21 mouse cellular contexts compared by ENCODE assay signal in genomic region chr7:140998853-140999700, GRCm38 (mm10). TPM values are rescaled to one million over a fixed set of nuclear protein-coding genes. Genes with fewer than 3 reads are reported as not detected.
DNase-seq lines count a peak whose midpoint lies in the region; ATAC-seq and TF ChIP-seq lines count a peak whose summit lies in the region.
"Had no signal": no experiment of that assay in that cellular context is flagged by ENCODE, and none has a peak within 500 bp of the region (broad histone marks: within the 10 kb centered on the region; RNA-seq: fewer than 3 reads in every experiment).

No protein-coding gene starts in this region.

- H3K4me3 ChIP-seq in intestine, embryonic 15.5 days (replicated peaks) = no peak overlapping the region
- no peak overlapping the region for H3K4me3 ChIP-seq in intestine, postnatal 0 days (ENCODE audit: low read depth, low read length)
- H3K4me3 ChIP-seq in gastrocnemius, adult 2 months = no peak overlapping the region
- H3K4me3 ChIP-seq in forebrain, embryonic 14.5 days (ENCODE audit: low read depth, low read length) = no peak overlapping the region
- H3K4me3 ChIP-seq: limb, embryonic 13.5 days; stomach, embryonic 15.5 days had no signal

- no peak for ATAC-seq in intestine, embryonic 15.5 days
- no peak for ATAC-seq in intestine, postnatal 0 days
- peak; percentile 85 for ATAC-seq in common myeloid progenitor, adult 5-6 weeks (replicated peaks; ENCODE audit: low read depth, poor library complexity, severe bottlenecking)
- peak; percentile 84 for ATAC-seq in megakaryocyte progenitor cell, adult 5-6 weeks (replicated peaks; ENCODE audit: poor library complexity)
- ATAC-seq in forebrain, embryonic 14.5 days = no peak
- ATAC-seq: forebrain, embryonic 16.5 days had no signal

- TF ChIP-seq CTCF in intestine, postnatal 0 days (IDR thresholded peaks at IDR 0.05; ENCODE audit: low read depth) = no peak
- no peak for TF ChIP-seq CTCF in gastrocnemius, adult 2 months (IDR thresholded peaks at IDR 0.05)

- no peak overlapping the region for H3K9ac ChIP-seq in intestine, embryonic 15.5 days
- no peak overlapping the region for H3K9ac ChIP-seq in intestine, postnatal 0 days (ENCODE audit: low read depth, low read length)
- H3K9ac ChIP-seq in forebrain, embryonic 14.5 days (ENCODE audit: low read length) = no peak overlapping the region
- H3K9ac ChIP-seq: limb, embryonic 13.5 days; stomach, embryonic 15.5 days had no signal

- H3K27ac ChIP-seq in intestine, embryonic 15.5 days = 0 out of 2 replicates have a peak overlapping the region, but pooled peaks have one; percentile 9
- H3K27ac ChIP-seq in intestine, postnatal 0 days (ENCODE audit: low read depth, low read length) = no peak overlapping the region; the same call in 1 of the 2 replicates
- no peak overlapping the region for H3K27ac ChIP-seq in gastrocnemius, adult 2 months
- no peak overlapping the region for H3K27ac ChIP-seq in forebrain, embryonic 14.5 days (ENCODE audit: low read depth, low read length)
- H3K27ac ChIP-seq: limb, embryonic 13.5 days; stomach, embryonic 15.5 days had no signal

- H3K9me3 ChIP-seq in intestine, embryonic 15.5 days = no peaks in the 10 kb centered on the region
- no peaks in the 10 kb centered on the region for H3K9me3 ChIP-seq in intestine, postnatal 0 days (ENCODE audit: control insufficient read depth)
- H3K9me3 ChIP-seq in forebrain, embryonic 14.5 days (replicated peaks; ENCODE audit: control insufficient read depth, low read length) = no peaks in the 10 kb centered on the region
- H3K9me3 ChIP-seq: limb, embryonic 13.5 days; stomach, embryonic 15.5 days had no signal

- H3K4me1 ChIP-seq in intestine, embryonic 15.5 days (replicated peaks) = no peaks in the 10 kb centered on the region
- no peaks in the 10 kb centered on the region for H3K4me1 ChIP-seq in intestine, postnatal 0 days (replicated peaks; ENCODE audit: control insufficient read depth, insufficient read depth, low read length)
- no peaks in the 10 kb centered on the region for H3K4me1 ChIP-seq in forebrain, embryonic 14.5 days (ENCODE audit: control insufficient read depth, insufficient read depth, low read length)
- H3K4me1 ChIP-seq: limb, embryonic 13.5 days; stomach, embryonic 15.5 days had no signal

- intact Hi-C loops in gastrocnemius, adult 2 months (cut with DNase I) = no loop called here

- DNase-seq in A20 (ENCODE audit: low read depth, low spot score) = peak; percentile 92
- DNase-seq in gastrocnemius, adult 2 months = no peak
- no peak for DNase-seq in forebrain, embryonic 14.5 days (ENCODE audit: low spot score)
- DNase-seq in testis, postnatal 14 days (ENCODE audit: low spot score) = no peak
- DNase-seq: adrenal gland, postnatal 36 days; B cell, adult 2 months; cerebellum, adult 11 months; gastrocnemius, postnatal 10 days; kidney, adult 9 months; thymus, postnatal 25 days had no signal

- no peak overlapping the region for H3K4me2 ChIP-seq in intestine, embryonic 15.5 days (replicated peaks)
- H3K4me2 ChIP-seq in intestine, postnatal 0 days (replicated peaks; ENCODE audit: low read depth) = no peak overlapping the region
- H3K4me2 ChIP-seq in forebrain, embryonic 14.5 days (ENCODE audit: low read length) = no peak overlapping the region
- H3K4me2 ChIP-seq: heart, embryonic 11.5 days; limb, embryonic 13.5 days; stomach, embryonic 15.5 days had no signal

- no peaks in the 10 kb centered on the region for H3K36me3 ChIP-seq in intestine, embryonic 15.5 days
- no peaks in the 10 kb centered on the region for H3K36me3 ChIP-seq in intestine, postnatal 0 days (ENCODE audit: control insufficient read depth, insufficient read depth)
- no peaks in the 10 kb centered on the region for H3K36me3 ChIP-seq in forebrain, embryonic 14.5 days (ENCODE audit: control insufficient read depth, insufficient read depth, low read length)
- H3K36me3 ChIP-seq: limb, embryonic 13.5 days; stomach, embryonic 15.5 days had no signal

- no peaks in the 10 kb centered on the region for H3K27me3 ChIP-seq in intestine, embryonic 15.5 days (replicated peaks)
- no peaks in the 10 kb centered on the region for H3K27me3 ChIP-seq in intestine, postnatal 0 days (replicated peaks; ENCODE audit: control insufficient read depth, insufficient read depth, low read length)
- no peaks in the 10 kb centered on the region for H3K27me3 ChIP-seq in forebrain, embryonic 14.5 days (replicated peaks; ENCODE audit: control insufficient read depth, insufficient read depth, low read length)
- H3K27me3 ChIP-seq: limb, embryonic 13.5 days; stomach, embryonic 15.5 days had no signal

- WGBS in intestine, embryonic 15.5 days = 77% methylated on average over 11 of the region's 11 CpGs
- 79% methylated on average over 11 of the region's 11 CpGs for WGBS in intestine, postnatal 0 days
- WGBS in forebrain, embryonic 14.5 days = 93% methylated on average over 11 of the region's 11 CpGs

RNA-seq across cellular contexts. Expression of gene Ifitm3, which starts 11.5 kb away (rescaled TPM):
- 255 and 288 TPM in 2 replicates for polyA plus RNA-seq in intestine, embryonic 15.5 days (2015; fragmentation: Nextera tagmentation; extraction: Ambion mirVana)
- polyA plus RNA-seq in intestine, postnatal 0 days (2015; fragmentation: Nextera tagmentation; extraction: Ambion mirVana) = 324 and 334 TPM in 2 replicates
- 143 and 146 TPM in 2 replicates for total RNA-seq in common myeloid progenitor, adult 5-6 weeks (2017)
- 147 and 203 TPM in 2 replicates for total RNA-seq in megakaryocyte progenitor cell, adult 5-6 weeks (2015)
- total RNA-seq in megakaryocyte progenitor cell, adult 5-6 weeks (2017) = 49.4 and 56.2 TPM in 2 replicates
- total RNA-seq in gastrocnemius, adult 2 months (2021) = 10 to 100 TPM; 30.8 to 49.0 TPM
- polyA plus RNA-seq in forebrain, embryonic 14.5 days (2014; fragmentation: Nextera tagmentation; extraction: Ambion mirVana) = 24.7 and 29.7 TPM in 2 replicates

RNA-seq across cellular contexts. Expression of gene Ifitm6, which starts 18.6 kb away (rescaled TPM):
- polyA plus RNA-seq in intestine, embryonic 15.5 days (2015; fragmentation: Nextera tagmentation; extraction: Ambion mirVana) = 1.6 and 3.6 TPM in 2 replicates
- 0.93 and 1.0 TPM in 2 replicates for polyA plus RNA-seq in intestine, postnatal 0 days (2015; fragmentation: Nextera tagmentation; extraction: Ambion mirVana)
- total RNA-seq in common myeloid progenitor, adult 5-6 weeks (2017) = 8.2 TPM in 1 of 2 replicates, not detected in the other
- total RNA-seq in megakaryocyte progenitor cell, adult 5-6 weeks (2015) = 81.7 and 90.1 TPM in 2 replicates
- total RNA-seq in megakaryocyte progenitor cell, adult 5-6 weeks (2017) = 37.7 and 55.9 TPM in 2 replicates
- not detected for total RNA-seq in gastrocnemius, adult 2 months (2021)
- 0.27 and 0.37 TPM in 2 replicates for polyA plus RNA-seq in forebrain, embryonic 14.5 days (2014; fragmentation: Nextera tagmentation; extraction: Ambion mirVana)
- polyA plus RNA-seq: hindbrain, embryonic 11.5 days; limb, embryonic 13.5 days had no signal

RNA-seq across cellular contexts. Expression of gene Gm17387, which starts 29.9 kb away (rescaled TPM):
- polyA plus RNA-seq in intestine, embryonic 15.5 days (2015; fragmentation: Nextera tagmentation; extraction: Ambion mirVana) = not detected in 2 replicates
- polyA plus RNA-seq in intestine, postnatal 0 days (2015; fragmentation: Nextera tagmentation; extraction: Ambion mirVana) = not detected in 2 replicates
- total RNA-seq in common myeloid progenitor, adult 5-6 weeks (2017) = not detected in 2 replicates
- not detected in 2 replicates for total RNA-seq in megakaryocyte progenitor cell, adult 5-6 weeks (2015)
- total RNA-seq in megakaryocyte progenitor cell, adult 5-6 weeks (2017) = not detected in 2 replicates
- not detected for total RNA-seq in gastrocnemius, adult 2 months (2021)
- polyA plus RNA-seq in forebrain, embryonic 14.5 days (2014; fragmentation: Nextera tagmentation; extraction: Ambion mirVana) = not detected in 2 replicates
- total RNA-seq: adrenal gland, postnatal 36 days; gastrocnemius, postnatal 10 days; left cerebral cortex, adult 18-20 months had no signal
- polyA plus RNA-seq: forebrain, embryonic 16.5 days; heart, embryonic 11.5 days; hindbrain, embryonic 11.5 days; large intestine, adult 2 months; limb, embryonic 13.5 days; stomach, embryonic 15.5 days had no signal

RNA-seq across cellular contexts. Expression of gene Ifitm1, which starts 32.1 kb away (rescaled TPM):
- 145 and 148 TPM in 2 replicates for polyA plus RNA-seq in intestine, embryonic 15.5 days (2015; fragmentation: Nextera tagmentation; extraction: Ambion mirVana)
- polyA plus RNA-seq in intestine, postnatal 0 days (2015; fragmentation: Nextera tagmentation; extraction: Ambion mirVana) = 122 and 133 TPM in 2 replicates
- total RNA-seq in common myeloid progenitor, adult 5-6 weeks (2017) = 120 and 124 TPM in 2 replicates
- 57.8 and 89.8 TPM in 2 replicates for total RNA-seq in megakaryocyte progenitor cell, adult 5-6 weeks (2015)
- 33.7 and 37.5 TPM in 2 replicates for total RNA-seq in megakaryocyte progenitor cell, adult 5-6 weeks (2017)
- 1 to 10 TPM in 1 of 2 experiments, under 1 TPM in 1; 0.69 to 1.4 TPM for total RNA-seq in gastrocnemius, adult 2 months (2021)
- 11.0 and 12.2 TPM in 2 replicates for polyA plus RNA-seq in forebrain, embryonic 14.5 days (2014; fragmentation: Nextera tagmentation; extraction: Ambion mirVana)

RNA-seq across cellular contexts. Expression of gene Ifitm2, which starts 43.3 kb away (rescaled TPM):
- 1,251 and 1,347 TPM in 2 replicates for polyA plus RNA-seq in intestine, embryonic 15.5 days (2015; fragmentation: Nextera tagmentation; extraction: Ambion mirVana)
- 686 and 738 TPM in 2 replicates for polyA plus RNA-seq in intestine, postnatal 0 days (2015; fragmentation: Nextera tagmentation; extraction: Ambion mirVana)
- 275 and 332 TPM in 2 replicates for total RNA-seq in common myeloid progenitor, adult 5-6 weeks (2017)
- total RNA-seq in megakaryocyte progenitor cell, adult 5-6 weeks (2015) = 577 and 637 TPM in 2 replicates
- total RNA-seq in megakaryocyte progenitor cell, adult 5-6 weeks (2017) = 287 and 322 TPM in 2 replicates
- 10 to 100 TPM; 42.2 to 82.6 TPM for total RNA-seq in gastrocnemius, adult 2 months (2021)
- polyA plus RNA-seq in forebrain, embryonic 14.5 days (2014; fragmentation: Nextera tagmentation; extraction: Ambion mirVana) = 163 and 235 TPM in 2 replicates

Comparison
In these comparisons a context has a peak if more than half of its experiments do, and no peak if none do; other contexts are left out.
1. ATAC-seq: peak in common myeloid progenitor, adult 5-6 weeks (single experiment) and megakaryocyte progenitor cell, adult 5-6 weeks (single experiment); none in intestine, embryonic 15.5 days (single experiment), intestine, postnatal 0 days (single experiment) and forebrain, embryonic 14.5 days (single experiment).